Mouse (Mus musculus) liver, embryonic 14.5 days (tissue): ENCODE results near the gene Cstf3. TPM values are rescaled to one million over a fixed set of nuclear protein-coding genes. Genes with fewer than 3 reads are reported as not detected.
A peak's percentile ranks its signal among the peaks of the same experiment; 100 is the strongest.

Source experiments
- ATAC-seq: fragments of 200-750 bp; cut with Nextera tagmentation; 2 replicates; pipeline ENCODE4 v1.8.0; 2017; ENCODE audit warnings: moderate number of reproducible peaks, mild to moderate bottlenecking, moderate library complexity; ENCODE audit not compliant: insufficient read depth
- DNase-seq, 3 experiments: peaks; one replicate each; pipeline ENCODE4 v3.0.0-alpha.2; 2012 to 2013; ENCODE audit warnings: low read depth in 3 of 3, low spot score in 3 of 3
- H3K27ac ChIP-seq: fragments of 300-500 bp; sonication (generic); 2 replicates; pipeline ENCODE4 v1.5.1; 2014; ENCODE audit warnings: moderate library complexity, mild to moderate bottlenecking, control low read depth, inconsistent platforms
- H3K27me3 ChIP-seq: fragments of 300-500 bp; sonication (generic); 2 replicates; pipeline ENCODE4 v1.6.1; 2014; ENCODE audit warnings: mild to moderate bottlenecking, low read length, moderate library complexity; ENCODE audit not compliant: control insufficient read depth, insufficient read depth
- H3K36me3 ChIP-seq: fragments of 300-500 bp; sonication (generic); replicated peaks from 2 replicates; pipeline ENCODE4 v1.6.1; 2014; ENCODE audit warnings: low read depth; ENCODE audit not compliant: control insufficient read depth, insufficient read depth
- H3K4me1 ChIP-seq, 2 experiments: fragments of 200-500 bp in 1 of 2; fragments of 300-500 bp in 1 of 2; sonication (generic) in 1 of 2; replicated peaks; 2 replicates each; pipeline ENCODE4 v1.6.1; 2012 to 2014; ENCODE audit warnings: antibody characterized with exemption in 1 of 2, inconsistent platforms in 1 of 2, low read length in 1 of 2; ENCODE audit not compliant: control insufficient read depth in 2 of 2, insufficient read depth in 2 of 2
- H3K4me2 ChIP-seq: fragments of 300-500 bp; sonication (generic); 2 replicates; pipeline ENCODE4 v1.6.1; 2014; ENCODE audit warnings: low read depth, mild to moderate bottlenecking, control low read depth, moderate library complexity
- H3K4me3 ChIP-seq, 2 experiments: fragments of 200-500 bp in 1 of 2; fragments of 300-500 bp in 1 of 2; sonication (generic) in 1 of 2; 2 replicates each; pipeline ENCODE4 v1.5.1; 2012 to 2014; ENCODE audit warnings: low read depth in 2 of 2, low read length in 2 of 2, mild to moderate bottlenecking in 2 of 2, control low read depth in 1 of 2, inconsistent platforms in 1 of 2, moderate library complexity in 1 of 2; ENCODE audit not compliant: insufficient read depth in 1 of 2
- H3K9ac ChIP-seq: fragments of 300-500 bp; sonication (generic); replicated peaks from 2 replicates; pipeline ENCODE4 v1.6.1; 2014; ENCODE audit warnings: mild to moderate bottlenecking, control low read depth, moderate library complexity
- H3K9me3 ChIP-seq: fragments of 300-500 bp; sonication (generic); 2 replicates; pipeline ENCODE4 v1.6.1; 2016; ENCODE audit warnings: low read length, mixed read lengths; ENCODE audit not compliant: control insufficient read depth
- CTCF ChIP-seq: IDR thresholded peaks from 2 replicates; pipeline ENCODE4 v1.5.1; 2016; ENCODE audit warnings: antibody characterized with exemption, low read depth, control low read depth
- EP300 ChIP-seq: IDR thresholded peaks from 2 replicates; pipeline ENCODE4 v1.6.1; 2016; ENCODE audit warnings: antibody characterized with exemption, low read depth
- WGBS: fragments of 180-500 bp; shearing (Covaris S2); extraction: QIAGEN DNeasy Blood & Tissue Kit; methylation state at CpG from one replicate; pipeline ENCODE4 v1.1.7; 2014; ENCODE audit not compliant: insufficient replicate concordance; 5-methylcytosine and 5-hydroxymethylcytosine counted together
- polyA plus RNA-seq, 2 experiments: library from polyadenylated mRNA; depleted of rRNA in 1 of 2; stranded (reverse) in 1 of 2; unstranded in 1 of 2; fragments of >200 nt; fragmentation: Nextera tagmentation in 1 of 2; extraction: Ambion mirVana in 1 of 2; gene quantifications; 2 replicates each; pipeline versions ENCODE4 v1.2.1 to v1.2.3; 2012 to 2014

The Cstf3 gene
- polyA plus RNA-seq, 2 experiments: 14.5 to 20.1 TPM

DNA sequence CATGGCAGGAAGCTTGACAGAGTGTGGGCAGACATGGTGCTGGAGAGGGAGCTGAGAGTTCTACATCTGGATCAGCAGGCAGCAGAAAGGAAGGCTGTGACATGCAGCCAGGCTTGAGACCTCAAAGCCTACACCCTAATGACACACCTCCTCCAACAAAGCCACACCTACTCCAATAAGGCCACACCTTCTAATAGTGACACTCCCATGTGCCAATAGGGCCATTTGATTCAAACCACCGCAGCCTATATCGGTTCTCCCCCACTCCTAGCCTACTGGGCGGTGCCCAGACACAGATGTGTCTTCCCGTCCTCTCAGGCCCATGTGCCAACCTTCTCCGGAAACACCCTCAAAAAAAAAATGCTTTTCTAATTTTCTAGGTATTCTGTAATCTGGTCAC is 12.3 kb upstream of the Cstf3 start:
- no peak overlapping the region for H3K4me2 ChIP-seq

DNA sequence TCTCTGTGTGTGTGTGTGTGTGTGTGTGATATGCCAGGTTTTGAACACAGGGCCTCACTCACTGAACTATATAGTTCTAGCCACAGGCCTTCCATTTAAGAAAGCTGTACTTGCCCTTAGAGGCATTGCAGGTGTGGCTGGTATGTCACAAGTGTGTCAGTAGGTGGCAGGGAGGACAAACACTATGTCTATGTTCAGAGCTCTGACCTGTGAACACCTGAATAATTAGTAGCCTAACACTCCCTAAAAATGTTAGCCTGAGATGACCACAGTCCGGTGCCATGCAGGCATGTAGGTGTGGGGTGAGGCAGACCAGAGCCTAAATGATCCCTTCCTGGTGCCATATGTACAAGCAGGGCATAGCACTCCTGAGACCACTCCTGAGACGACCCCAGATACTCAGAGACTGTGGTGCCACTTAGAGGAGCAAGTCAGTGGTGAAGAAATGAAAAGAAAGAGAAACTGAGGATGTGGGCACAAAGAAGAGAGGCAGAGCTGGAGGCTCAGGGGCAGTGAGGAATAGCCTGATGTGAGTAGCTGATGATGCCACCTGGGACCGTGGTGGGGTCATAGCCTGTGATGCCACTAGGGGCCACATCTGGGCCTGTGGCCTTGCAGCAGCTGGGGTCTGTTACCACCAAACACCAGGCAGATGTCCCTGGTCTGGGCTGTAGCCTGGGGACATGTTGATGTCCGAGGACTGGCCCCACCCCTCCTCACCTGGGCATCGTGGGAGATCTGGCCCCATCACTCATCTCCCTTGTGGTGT is 11.3 kb upstream of the Cstf3 start:
- 50% methylated on average over 5 of the region's 5 CpGs for WGBS
- Histone ChIP-seq H3K4me2 (no peak overlapping the region), H3K27me3 (no peaks in the 10 kb centered on the region), H3K9me3 (no peaks in the 10 kb centered on the region), H3K4me3 (no peak overlapping the region), H3K9ac (no peak overlapping the region), H3K27ac (no peak overlapping the region), H3K4me1 (peaks cover 0 to 5% of the 10 kb centered on the region in 2 experiments; a peak in 1 of 4 replicates), H3K36me3 (no peaks in the 10 kb centered on the region)
- no peak for ATAC-seq
- TF ChIP-seq EP300 (no peak), CTCF (no peak)
- DNase-seq: no peak

More for the DNA sequence above, 12.3 kb upstream of the Cstf3 start:
- H3K4me3 ChIP-seq: no peak overlapping the region
- H3K27ac ChIP-seq: no peak overlapping the region
- ATAC-seq (peak; percentile 79), DNase-seq (peak in 2 of 3 experiments; percentile 10 to 45)
- WGBS: 39% methylated on average over 5 of the region's 5 CpGs
- H3K9ac ChIP-seq: no peak overlapping the region
- H3K36me3 ChIP-seq: no peaks in the 10 kb centered on the region
- no peak for TF ChIP-seq EP300
- TF ChIP-seq CTCF: no peak
- no peaks in the 10 kb centered on the region; the same call in 1 of the 2 replicates for H3K27me3 ChIP-seq
- 0 out of 4 replicates have a peak, but pooled peaks cover 0 to 1% of the 10 kb centered on the region in 2 experiments for H3K4me1 ChIP-seq
- H3K9me3 ChIP-seq: no peaks in the 10 kb centered on the region

DNA sequence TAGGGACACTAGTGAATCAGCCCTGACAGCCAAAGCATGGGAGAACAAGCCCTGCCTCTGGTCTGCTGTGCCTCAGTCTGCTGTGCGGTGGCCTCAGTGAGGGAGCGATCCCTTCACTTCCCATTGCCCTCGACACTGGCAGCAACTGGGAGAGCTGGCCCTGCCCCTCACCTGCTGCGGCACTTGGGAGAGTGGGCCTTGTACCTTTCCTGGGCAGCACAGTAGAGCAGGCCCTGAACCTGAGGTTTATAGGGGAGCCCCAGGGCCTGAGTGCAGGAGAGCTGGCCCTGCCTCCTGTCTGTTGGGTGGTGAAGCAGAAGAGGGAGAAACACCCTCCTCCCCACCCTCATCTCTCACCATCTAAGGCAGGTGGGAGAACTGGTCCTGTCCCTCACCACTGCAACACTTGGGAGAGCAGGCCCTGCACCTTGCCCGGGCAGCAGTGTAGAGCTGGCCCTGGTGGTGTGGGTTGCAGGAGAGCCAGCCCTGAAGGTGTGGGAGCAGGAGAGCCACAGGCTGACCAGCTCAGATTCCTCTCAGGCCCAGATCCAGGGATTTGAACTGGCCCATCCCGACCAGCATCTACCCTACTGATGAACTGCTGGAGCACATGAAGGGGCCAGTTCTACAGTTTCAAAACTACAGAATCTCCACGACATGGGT is 10.4 kb upstream of the Cstf3 start:
- no peak for DNase-seq
- TF ChIP-seq EP300 (no peak), CTCF (no peak)
- H3K27me3 ChIP-seq: no peaks in the 10 kb centered on the region

DNA sequence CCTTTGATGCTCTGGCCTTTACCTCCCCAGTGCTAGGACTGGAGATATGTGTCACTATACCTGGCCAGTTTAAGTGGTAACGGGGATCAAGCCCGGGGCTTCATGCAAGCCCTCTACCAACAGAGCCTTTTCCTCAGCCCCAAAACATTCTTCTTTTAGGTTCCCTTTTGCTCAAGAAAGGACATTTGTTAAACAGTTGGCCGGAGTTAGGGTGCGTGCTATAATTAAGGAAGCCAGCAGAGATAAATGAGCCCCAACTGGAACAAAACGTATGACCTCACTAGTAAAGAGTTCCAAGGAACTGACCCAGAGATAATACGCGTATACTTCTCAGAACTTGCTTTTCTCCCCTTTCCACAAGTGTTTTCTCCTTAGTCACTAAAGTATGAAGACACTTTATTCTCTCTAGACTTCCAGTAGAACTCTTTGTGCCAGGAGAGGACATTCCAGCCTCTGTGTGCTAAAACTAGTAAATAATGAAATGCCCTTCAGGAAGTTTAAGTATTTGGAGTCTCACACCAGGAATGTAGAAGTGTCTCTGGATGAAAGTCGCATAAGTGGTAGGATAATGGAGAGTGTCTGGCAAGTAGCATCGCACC is 8.9 kb upstream of the Cstf3 start:
- ATAC-seq: no peak

More for the DNA sequence above, 10.4 kb upstream of the Cstf3 start:
- peaks cover 0 to 5% of the 10 kb centered on the region in 2 experiments; a peak in 1 of 4 replicates for H3K4me1 ChIP-seq
- no peaks in the 10 kb centered on the region for H3K36me3 ChIP-seq
- ATAC-seq: no peak
- H3K4me3 ChIP-seq: no peak overlapping the region
- no peak overlapping the region for H3K4me2 ChIP-seq
- H3K9ac ChIP-seq: no peak overlapping the region
- no peak overlapping the region for H3K27ac ChIP-seq
- 60% methylated on average over 7 of the region's 7 CpGs for WGBS
- H3K9me3 ChIP-seq: no peaks in the 10 kb centered on the region

DNA sequence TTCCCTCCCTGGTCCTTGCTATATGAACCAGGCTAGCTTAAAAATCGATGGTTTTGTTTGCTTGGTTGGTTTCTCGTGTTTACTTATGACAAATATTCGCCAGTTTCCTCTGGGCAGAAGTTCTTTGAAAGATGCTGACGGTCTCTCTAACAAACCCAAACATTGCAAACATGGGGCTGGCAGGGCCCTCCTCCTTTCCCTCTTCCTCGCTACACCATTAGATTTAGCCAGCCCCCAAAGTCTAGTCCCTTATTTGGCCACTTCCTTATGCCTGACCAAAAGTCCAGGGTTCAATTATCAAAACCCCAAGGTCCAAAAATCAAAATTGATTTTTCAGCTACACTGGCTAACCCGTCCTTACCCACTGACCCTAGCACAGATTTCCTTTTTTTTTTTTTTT is 7.3 kb upstream of the Cstf3 start:
- H3K27me3 ChIP-seq: no peaks in the 10 kb centered on the region
- no peaks in the 10 kb centered on the region for H3K36me3 ChIP-seq
- TF ChIP-seq EP300 (no peak), CTCF (no peak)
- H3K4me1 ChIP-seq: peaks cover 0 to 4% of the 10 kb centered on the region in 2 experiments; a peak in 1 of 4 replicates
- H3K4me3 ChIP-seq: no peak overlapping the region
- no peak overlapping the region for H3K27ac ChIP-seq
- H3K9me3 ChIP-seq: no peaks in the 10 kb centered on the region
- WGBS: 55% methylated on average over 6 of the region's 6 CpGs
- no peak overlapping the region for H3K4me2 ChIP-seq
- no peak for ATAC-seq
- no peak overlapping the region for H3K9ac ChIP-seq
- no peak for DNase-seq

More for the DNA sequence above, 8.9 kb upstream of the Cstf3 start:
- no peak overlapping the region for H3K27ac ChIP-seq
- no peaks in the 10 kb centered on the region for H3K27me3 ChIP-seq
- no peak overlapping the region for H3K4me3 ChIP-seq
- no peak for TF ChIP-seq CTCF
- TF ChIP-seq EP300: no peak
- H3K4me2 ChIP-seq: no peak overlapping the region
- peaks cover 0 to 5% of the 10 kb centered on the region in 2 experiments; a peak in 1 of 4 replicates for H3K4me1 ChIP-seq
- 55% methylated on average over 9 of the region's 9 CpGs for WGBS
- no peak for DNase-seq
- H3K9ac ChIP-seq: no peak overlapping the region
- no peaks in the 10 kb centered on the region for H3K36me3 ChIP-seq
- H3K9me3 ChIP-seq: no peaks in the 10 kb centered on the region
